Mouse (Mus musculus) granulocyte monocyte progenitor cell, adult 5-6 weeks (primary cell): ENCODE measurements around the gene Cacna1a. TPM values are rescaled to one million over a fixed set of nuclear protein-coding genes. Genes with fewer than 3 reads are reported as not detected.
"Not testable (repeated sequence)": the region's sequence is repeated elsewhere in the genome, so short reads cannot be mapped to it uniquely, and the experiment has no call there.

Source experiments
- ATAC-seq: replicated peaks from 2 replicates; pipeline ENCODE4 v1.8.0; 2016; ENCODE audit warnings: mild to moderate bottlenecking, moderate TSS enrichment, inconsistent platforms; ENCODE audit not compliant: poor library complexity, severe bottlenecking
- total RNA-seq, 2 experiments: library from RNA; stranded (forward) in 1 of 2; stranded (reverse) in 1 of 2; fragments of 200-712, 200-1000 nt in 1 of 2; fragments of >200 nt in 1 of 2; fragmentation: Nextera tagmentation in 1 of 2; gene quantifications; 2 replicates each; pipeline ENCODE4 v1.2.3; 2014 to 2017

The Cacna1a gene
- total RNA-seq, 2 experiments from 2014 or later, result 0.57 to 1.5 TPM

DNA sequence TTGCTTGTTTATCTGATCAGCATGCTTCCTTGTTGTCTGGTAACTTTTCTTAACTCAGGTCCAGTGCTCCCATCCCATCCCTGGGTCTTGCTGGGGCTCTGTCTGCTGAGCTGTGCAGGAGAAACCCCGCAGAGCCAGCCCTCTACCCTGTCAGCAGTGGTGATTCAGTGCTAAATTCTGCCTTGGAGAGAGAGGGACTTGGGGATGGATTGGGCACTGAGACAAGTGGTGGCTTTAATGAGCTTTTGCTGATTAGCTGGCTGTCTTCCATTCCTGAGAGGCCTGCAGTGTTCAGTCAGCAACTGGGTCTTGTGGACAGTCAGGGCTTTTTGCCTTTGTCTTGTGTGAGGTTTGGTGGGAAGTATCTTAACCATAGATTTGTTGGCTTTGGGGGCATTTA, 78.7 kb downstream of the Cacna1a start:
- ATAC-seq, result no peak

DNA sequence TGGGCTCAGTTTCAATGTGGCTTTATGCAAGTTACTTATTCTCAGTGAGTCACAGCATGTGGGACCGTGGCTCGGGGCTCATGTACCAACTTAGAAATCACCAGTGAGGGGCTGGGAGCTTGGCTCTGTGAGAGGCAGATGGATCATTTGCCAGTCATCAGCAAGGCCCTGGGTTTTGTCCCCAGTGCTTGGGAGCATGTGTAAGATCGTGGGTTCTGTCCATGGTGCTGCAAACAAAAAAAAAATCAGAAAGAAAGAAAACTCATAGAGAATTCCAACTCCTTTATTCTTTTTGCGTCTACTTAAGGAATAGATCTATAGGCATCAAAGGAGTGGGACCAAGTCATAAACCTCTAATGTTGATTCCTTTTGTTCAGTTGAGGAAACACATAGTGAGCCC, 80.8 kb downstream of the Cacna1a start:
- ATAC-seq, result no peak

GRCm38 (mm10) chr8:84471271-84471995, 83.2 kb downstream of the Cacna1a start:
- ATAC-seq, result no peak

GRCm38 (mm10) chr8:84474456-84474855, 86.2 kb downstream of the Cacna1a start:
- ATAC-seq, result no peak

DNA sequence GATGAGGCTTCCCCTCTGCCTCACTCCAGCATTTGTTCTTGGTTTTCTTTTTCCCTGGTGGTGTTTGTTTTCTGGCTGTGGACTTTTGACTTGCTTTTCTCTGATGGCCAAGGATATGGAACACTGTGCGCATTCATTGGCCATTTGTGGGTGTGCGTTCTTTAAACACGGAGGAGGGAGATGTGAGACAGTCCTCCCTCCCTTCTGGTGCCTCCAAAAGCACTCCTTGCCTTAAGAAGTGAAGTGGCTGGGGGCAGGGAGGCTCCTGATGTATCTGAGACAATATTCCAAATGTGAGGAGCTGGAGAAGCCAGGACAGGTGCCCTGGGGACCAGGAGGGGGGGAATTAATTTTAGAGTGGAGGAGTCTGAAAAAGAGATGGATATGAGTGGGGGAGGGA, 89.1 kb downstream of the Cacna1a start:
- no peak for ATAC-seq

DNA sequence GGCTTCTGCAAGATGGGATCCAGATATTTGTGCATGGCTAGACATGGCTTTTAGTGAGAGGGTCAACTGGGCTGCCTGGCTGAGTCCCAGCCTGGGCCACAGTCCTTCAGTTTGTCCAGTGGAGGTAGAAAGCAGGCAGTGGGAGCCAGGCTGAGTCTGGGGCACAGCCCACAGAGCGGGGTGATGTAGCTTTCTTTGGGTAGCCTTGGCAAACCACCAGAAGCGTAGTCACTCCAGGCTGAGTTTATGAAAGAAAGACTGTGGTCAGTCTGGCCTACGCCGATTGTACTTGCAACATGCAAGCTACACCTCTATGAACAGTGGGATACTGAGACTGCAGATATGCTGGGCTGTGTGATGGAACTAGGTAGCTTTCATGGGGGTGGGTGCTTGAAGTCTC, 94.8 kb downstream of the Cacna1a start:
- ATAC-seq, result no peak

DNA sequence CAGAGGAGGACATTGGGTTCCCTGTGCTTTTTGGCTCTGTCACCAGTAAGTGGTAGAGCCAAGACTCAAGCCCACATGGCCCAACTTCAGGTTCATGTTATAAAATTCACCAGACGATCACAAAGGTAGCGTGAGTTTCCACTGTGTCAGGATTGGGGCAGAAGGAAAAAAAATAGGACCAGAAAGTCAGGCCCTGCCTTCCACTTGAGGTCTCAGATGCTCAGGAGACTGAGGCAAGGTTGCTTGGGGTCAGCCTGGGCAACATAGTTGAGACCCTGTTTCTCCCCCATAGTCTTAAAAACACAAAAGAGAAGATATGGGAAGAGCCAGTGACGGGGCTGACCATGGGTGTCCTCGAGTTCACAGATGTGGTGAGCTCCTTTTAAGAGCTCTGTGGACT, 97.1 kb downstream of the Cacna1a start:
- ATAC-seq, result no peak

GRCm38 (mm10) chr8:84485864-84486263, 97.6 kb downstream of the Cacna1a start:
- ATAC-seq, result no peak

- ATAC-seq, result no peak
Measured at GRCm38 (mm10) chr8:84489223-84489622, 101.0 kb downstream of the Cacna1a start.

GRCm38 (mm10) chr8:84494541-84495084, 106.4 kb downstream of the Cacna1a start:
- no peak for ATAC-seq

DNA sequence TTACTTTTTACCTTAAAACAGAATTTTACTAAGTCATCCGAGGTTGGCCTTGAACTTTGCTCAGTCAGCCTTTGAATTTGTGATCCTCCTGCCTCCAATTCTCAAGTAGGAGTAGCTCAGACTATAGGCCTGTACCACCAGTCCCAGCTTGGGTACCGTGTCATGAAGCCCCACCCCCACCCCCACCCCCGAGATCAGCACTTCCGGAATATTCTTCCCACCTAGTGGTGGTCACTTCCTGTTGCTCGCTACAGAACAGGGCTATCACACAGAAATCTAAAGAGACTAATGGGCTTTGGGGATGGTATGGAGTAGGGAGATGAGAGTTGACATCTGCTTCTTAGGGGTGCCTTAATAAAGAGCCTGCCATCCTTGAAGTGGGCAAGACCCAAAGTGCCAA, 112.9 kb downstream of the Cacna1a start:
- no peak for ATAC-seq

- peak; percentile 68 for ATAC-seq
Measured at GRCm38 (mm10) chr8:84501671-84502308, 113.5 kb downstream of the Cacna1a start.

DNA sequence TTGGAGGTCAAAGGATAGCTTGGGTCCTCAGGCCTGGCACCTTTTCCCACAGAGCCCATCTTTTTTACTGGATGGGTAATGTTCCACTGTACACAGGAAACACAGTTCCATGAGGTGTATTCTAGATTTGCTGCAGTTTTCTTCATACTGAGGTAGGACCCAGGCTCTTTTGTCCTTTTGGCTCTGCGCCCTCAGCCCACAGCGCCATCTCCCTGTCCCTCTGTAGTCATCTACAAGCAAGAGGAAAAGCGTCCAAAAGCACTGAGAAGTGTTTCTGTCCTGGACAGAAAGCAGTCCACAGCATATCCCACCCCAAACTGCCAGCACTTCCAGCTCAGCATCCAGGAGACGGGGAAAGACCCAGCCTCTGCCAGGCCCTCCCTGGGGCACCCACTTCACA, 114.4 kb downstream of the Cacna1a start:
- ATAC-seq, result no peak

DNA sequence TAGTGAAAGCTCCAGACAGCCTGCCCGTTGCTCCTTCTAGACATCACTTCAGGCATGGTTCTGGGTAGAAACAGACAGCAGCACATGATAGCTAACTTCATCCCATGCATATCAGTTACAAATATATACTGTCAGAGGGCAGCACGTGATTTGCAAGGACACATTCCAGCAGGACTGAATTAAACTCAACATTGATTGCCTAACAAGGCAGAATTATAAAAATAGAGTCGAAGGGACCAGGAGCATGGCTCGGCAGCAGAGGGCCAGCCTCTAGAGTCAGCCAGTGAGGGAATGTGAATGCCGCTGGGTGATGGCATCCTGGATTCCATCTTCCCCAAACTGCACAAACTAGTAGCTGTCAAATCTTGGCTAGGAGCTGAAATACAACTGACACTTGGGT, 119.0 kb downstream of the Cacna1a start:
- no peak for ATAC-seq

DNA sequence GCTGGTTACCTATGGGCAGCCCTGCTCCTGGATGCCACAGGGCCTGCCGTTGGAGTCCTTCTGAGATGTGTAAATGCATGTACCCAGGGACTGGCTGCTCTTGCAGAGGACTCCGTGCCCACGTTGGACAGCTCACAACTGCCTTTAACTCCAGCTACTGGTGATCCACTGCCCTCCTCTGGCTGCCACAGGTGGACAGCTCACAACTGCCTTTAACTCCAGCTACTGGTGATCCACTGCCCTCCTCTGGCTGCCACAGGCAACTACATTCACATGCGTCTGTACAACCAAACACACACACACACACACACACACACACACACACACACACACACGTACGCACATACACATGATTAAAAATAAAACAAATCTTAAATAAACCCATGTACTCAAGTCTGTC, 121.5 kb downstream of the Cacna1a start:
- ATAC-seq, result not testable (repeated sequence)

- ATAC-seq, result no peak
Measured at GRCm38 (mm10) chr8:84511621-84512020, 123.4 kb downstream of the Cacna1a start.

GRCm38 (mm10) chr8:84513765-84514164, 125.5 kb downstream of the Cacna1a start:
- peak; percentile 80 for ATAC-seq

- ATAC-seq, result no peak
Measured at GRCm38 (mm10) chr8:84518180-84518579, 129.9 kb downstream of the Cacna1a start.

- ATAC-seq, result no peak
Measured at GRCm38 (mm10) chr8:84518720-84519119, 130.5 kb downstream of the Cacna1a start.

- no peak for ATAC-seq
Measured at GRCm38 (mm10) chr8:84519767-84520626, 131.8 kb downstream of the Cacna1a start.

DNA sequence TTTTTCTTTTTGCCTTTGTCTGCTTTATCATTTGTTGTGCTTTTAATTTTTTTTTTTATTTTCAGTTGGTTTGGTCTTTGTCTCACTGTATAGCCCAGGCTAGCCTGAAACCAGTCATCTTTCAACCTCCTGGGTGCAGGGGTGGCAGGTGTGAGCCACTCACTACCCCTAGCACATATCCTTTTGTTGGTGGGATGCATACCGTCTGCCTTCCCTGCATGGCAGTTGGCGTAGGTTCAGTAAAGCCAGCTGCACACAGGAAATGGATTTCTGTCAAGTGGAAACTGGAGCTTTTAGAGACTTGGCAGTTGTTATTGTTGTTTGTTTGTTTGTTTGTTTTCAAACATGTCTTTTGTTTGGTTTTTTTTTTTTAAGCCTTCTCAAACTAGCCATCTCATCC, 132.8 kb downstream of the Cacna1a start:
- ATAC-seq, result no peak
